Mouse (Mus musculus) E14TG2a.4 (cell line): Measurements from ENCODE around the gene Copg1.

Experiments used
- CTCF ChIP-seq: conservative IDR thresholded peaks from 2 replicates; pipeline ENCODE4 v1.5.1; 2014; ENCODE audit warnings: low read length
- NANOG ChIP-seq: IDR thresholded peaks from 2 replicates; pipeline ENCODE4 v1.6.1; 2014; ENCODE audit warnings: borderline replicate concordance, low read length, mixed read lengths

DNA sequence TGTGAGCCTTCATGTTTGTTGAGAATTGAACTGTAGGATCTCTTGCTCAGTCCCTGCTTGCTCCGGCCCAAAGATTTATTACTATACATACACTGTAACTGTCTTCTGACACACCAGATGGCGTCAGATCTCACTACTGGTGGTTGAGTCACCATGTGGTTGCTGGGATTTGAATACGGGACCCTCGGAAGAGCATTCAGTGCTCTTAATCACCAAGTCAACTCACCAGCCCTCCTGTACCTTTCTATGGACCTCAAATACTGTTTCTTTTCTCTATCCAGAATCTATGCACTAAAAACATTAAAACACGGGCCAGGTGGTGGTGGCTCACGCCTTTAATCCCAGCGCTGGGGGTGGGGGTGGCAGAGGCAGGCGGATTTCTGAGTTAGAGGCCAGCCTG is 46.0 kb upstream of the Copg1 start:
- no peak for TF ChIP-seq CTCF
- TF ChIP-seq NANOG: no peak
